Mouse (Mus musculus): ENCODE data around the gene Gatad2a. TPM values are rescaled to one million over a fixed set of nuclear protein-coding genes. Genes with fewer than 3 reads are reported as not detected.
A peak's percentile ranks its signal among the peaks of the same experiment; 100 is the strongest.
"Not testable (repeated sequence)": the region's sequence is repeated elsewhere in the genome, so short reads cannot be mapped to it uniquely, and the experiment has no call there.

The Gatad2a gene
- 52.6 and 64.2 TPM in 2 replicates for total RNA-seq (2017)

- peak; percentile 90 for ATAC-seq (ENCODE audit: extremely low read depth, insufficient number of reproducible peaks, low FRiP score, poor library complexity, severe bottlenecking)
Observed at GRCm38 (mm10) chr8:69995776-69996588, at the start of gene Gatad2a. TSS of gene Gatad2a (minus strand) at chr8:69996384.

- ATAC-seq (ENCODE audit: extremely low read depth, insufficient number of reproducible peaks, low FRiP score, poor library complexity, severe bottlenecking) = no peak
Observed at GRCm38 (mm10) chr8:70043996-70044395, 47.8 kb upstream of the Gatad2a start.

- ATAC-seq (ENCODE audit: extremely low read depth, insufficient number of reproducible peaks, low FRiP score, poor library complexity, severe bottlenecking) = peak; percentile 92
Observed at GRCm38 (mm10) chr8:70042583-70043455, 46.6 kb upstream of the Gatad2a start, which contains the start of the genes Mau2 and Sugp1. TSS of gene Mau2 (minus strand) at chr8:70042734. TSS of gene Sugp1 (plus strand) at chr8:70042813.

GRCm38 (mm10) chr8:70041885-70042546 lies 45.8 kb upstream of the Gatad2a start:
- ATAC-seq (ENCODE audit: extremely low read depth, insufficient number of reproducible peaks, low FRiP score, poor library complexity, severe bottlenecking) = no peak

- ATAC-seq (ENCODE audit: extremely low read depth, insufficient number of reproducible peaks, low FRiP score, poor library complexity, severe bottlenecking) = no peak
Observed at GRCm38 (mm10) chr8:70037994-70038393, 41.8 kb upstream of the Gatad2a start.

- ATAC-seq (ENCODE audit: extremely low read depth, insufficient number of reproducible peaks, low FRiP score, poor library complexity, severe bottlenecking) = no peak
Observed at GRCm38 (mm10) chr8:70030255-70030654, 34.1 kb upstream of the Gatad2a start.

- no peak for ATAC-seq (ENCODE audit: extremely low read depth, insufficient number of reproducible peaks, low FRiP score, poor library complexity, severe bottlenecking)
Observed at GRCm38 (mm10) chr8:70026151-70026550, 30.0 kb upstream of the Gatad2a start.

- no peak for ATAC-seq (ENCODE audit: extremely low read depth, insufficient number of reproducible peaks, low FRiP score, poor library complexity, severe bottlenecking)
Observed at GRCm38 (mm10) chr8:70023596-70023995, 27.4 kb upstream of the Gatad2a start.

- ATAC-seq (ENCODE audit: extremely low read depth, insufficient number of reproducible peaks, low FRiP score, poor library complexity, severe bottlenecking) = no peak
Observed at GRCm38 (mm10) chr8:70015017-70015416, 18.8 kb upstream of the Gatad2a start.

GRCm38 (mm10) chr8:70012763-70013162 lies 16.6 kb upstream of the Gatad2a start:
- no peak for ATAC-seq (ENCODE audit: extremely low read depth, insufficient number of reproducible peaks, low FRiP score, poor library complexity, severe bottlenecking)

GRCm38 (mm10) chr8:70012350-70012749 lies 16.2 kb upstream of the Gatad2a start:
- ATAC-seq (ENCODE audit: extremely low read depth, insufficient number of reproducible peaks, low FRiP score, poor library complexity, severe bottlenecking) = no peak

- ATAC-seq (ENCODE audit: extremely low read depth, insufficient number of reproducible peaks, low FRiP score, poor library complexity, severe bottlenecking) = not testable (repeated sequence)
Observed at GRCm38 (mm10) chr8:70010796-70011195, 14.6 kb upstream of the Gatad2a start.

GRCm38 (mm10) chr8:70005178-70005577 lies 9.0 kb upstream of the Gatad2a start:
- ATAC-seq (ENCODE audit: extremely low read depth, insufficient number of reproducible peaks, low FRiP score, poor library complexity, severe bottlenecking) = no peak

- no peak for ATAC-seq (ENCODE audit: extremely low read depth, insufficient number of reproducible peaks, low FRiP score, poor library complexity, severe bottlenecking)
Observed at GRCm38 (mm10) chr8:70004345-70004744, 8.2 kb upstream of the Gatad2a start.

GRCm38 (mm10) chr8:70003204-70003657 lies 7.0 kb upstream of the Gatad2a start:
- peak; percentile 21; the same call in 1 of the 2 replicates for ATAC-seq (ENCODE audit: extremely low read depth, insufficient number of reproducible peaks, low FRiP score, poor library complexity, severe bottlenecking)

GRCm38 (mm10) chr8:70001892-70002191 lies 5.7 kb upstream of the Gatad2a start:
- ATAC-seq (ENCODE audit: extremely low read depth, insufficient number of reproducible peaks, low FRiP score, poor library complexity, severe bottlenecking) = not testable (repeated sequence)

GRCm38 (mm10) chr8:70001176-70001891 lies 5.2 kb upstream of the Gatad2a start:
- ATAC-seq (ENCODE audit: extremely low read depth, insufficient number of reproducible peaks, low FRiP score, poor library complexity, severe bottlenecking) = peak; percentile 82

- no peak for ATAC-seq (ENCODE audit: extremely low read depth, insufficient number of reproducible peaks, low FRiP score, poor library complexity, severe bottlenecking)
Observed at GRCm38 (mm10) chr8:70000226-70000625, 4.0 kb upstream of the Gatad2a start.

GRCm38 (mm10) chr8:69999236-69999635 lies 3.1 kb upstream of the Gatad2a start:
- ATAC-seq (ENCODE audit: extremely low read depth, insufficient number of reproducible peaks, low FRiP score, poor library complexity, severe bottlenecking) = no peak

Measured in neutrophil, adult 5-6 weeks (primary cell).